Mouse (Mus musculus): Measurements from ENCODE around the gene Gm49387.

Gm49387 gene

DNA sequence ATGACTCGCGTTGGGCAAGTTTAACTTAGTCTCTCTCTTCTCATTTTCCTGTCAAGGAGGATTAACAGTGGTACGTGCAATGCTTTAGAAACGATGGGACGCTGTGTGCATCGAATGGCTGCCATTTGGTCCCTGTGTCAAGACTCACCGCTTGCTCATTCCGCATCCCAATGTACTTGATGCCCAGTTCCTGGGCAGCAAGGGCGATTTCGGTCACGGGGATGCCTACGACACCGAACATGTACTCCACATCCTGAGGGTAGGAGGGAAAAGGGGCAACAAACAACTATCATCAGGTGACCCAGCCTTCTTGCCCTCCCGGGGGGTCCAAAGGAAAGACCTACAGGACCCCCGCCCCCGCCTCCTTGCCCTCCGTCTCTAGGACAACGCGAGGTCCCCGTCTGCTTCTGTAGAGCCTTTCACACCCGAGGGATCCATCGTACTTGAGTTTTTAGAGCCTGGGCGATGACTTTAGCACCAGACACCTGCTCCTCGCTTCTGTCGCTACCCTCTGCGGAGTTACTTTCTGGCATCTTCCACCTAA lies at the start of gene Gm49387:
Gene Gm49387, minus strand, starts transcription at position 533 of the 544 bp plus-strand sequence.
- no peak for DNase-seq

DNA sequence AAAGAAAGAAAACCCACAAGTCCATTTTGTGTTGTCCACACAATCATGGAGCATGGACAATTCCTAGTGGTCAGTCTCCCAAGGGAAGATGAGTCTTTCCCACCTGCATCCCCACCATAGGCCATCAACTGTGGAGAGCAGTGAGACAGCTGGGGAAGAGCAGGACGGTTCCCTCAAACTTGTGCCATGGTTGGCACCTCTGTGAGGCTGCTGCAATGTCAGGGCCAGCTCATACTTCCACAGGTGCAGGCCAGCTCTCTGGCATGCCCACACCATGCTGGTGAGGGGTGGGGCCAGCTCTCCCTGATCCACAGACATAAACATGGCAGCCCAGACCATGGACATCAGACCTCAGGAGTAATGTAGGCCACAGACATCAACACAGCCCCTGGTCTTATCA lies 45.6 kb upstream of the Gm49387 start:
- DNase-seq = no peak

DNA sequence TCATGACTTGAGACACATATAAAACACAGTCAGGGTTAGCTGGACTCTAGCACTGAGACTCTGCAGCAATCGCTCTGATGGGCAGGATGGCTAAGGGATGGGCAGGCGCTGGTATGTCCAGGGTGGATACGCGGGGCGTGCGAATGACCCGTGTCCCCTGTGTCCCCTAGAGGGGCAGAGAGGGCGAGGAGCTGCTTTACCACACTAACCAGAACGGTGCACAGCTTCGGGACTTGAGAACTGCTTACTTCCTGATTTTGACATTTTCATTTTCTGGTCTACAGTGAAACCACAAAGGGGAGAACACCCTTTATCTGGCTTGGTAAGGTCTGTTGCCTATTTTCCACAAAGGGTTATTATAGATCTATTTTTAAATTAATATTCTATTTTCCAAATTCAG lies 45.0 kb upstream of the Gm49387 start:
- DNase-seq = no peak

DNA sequence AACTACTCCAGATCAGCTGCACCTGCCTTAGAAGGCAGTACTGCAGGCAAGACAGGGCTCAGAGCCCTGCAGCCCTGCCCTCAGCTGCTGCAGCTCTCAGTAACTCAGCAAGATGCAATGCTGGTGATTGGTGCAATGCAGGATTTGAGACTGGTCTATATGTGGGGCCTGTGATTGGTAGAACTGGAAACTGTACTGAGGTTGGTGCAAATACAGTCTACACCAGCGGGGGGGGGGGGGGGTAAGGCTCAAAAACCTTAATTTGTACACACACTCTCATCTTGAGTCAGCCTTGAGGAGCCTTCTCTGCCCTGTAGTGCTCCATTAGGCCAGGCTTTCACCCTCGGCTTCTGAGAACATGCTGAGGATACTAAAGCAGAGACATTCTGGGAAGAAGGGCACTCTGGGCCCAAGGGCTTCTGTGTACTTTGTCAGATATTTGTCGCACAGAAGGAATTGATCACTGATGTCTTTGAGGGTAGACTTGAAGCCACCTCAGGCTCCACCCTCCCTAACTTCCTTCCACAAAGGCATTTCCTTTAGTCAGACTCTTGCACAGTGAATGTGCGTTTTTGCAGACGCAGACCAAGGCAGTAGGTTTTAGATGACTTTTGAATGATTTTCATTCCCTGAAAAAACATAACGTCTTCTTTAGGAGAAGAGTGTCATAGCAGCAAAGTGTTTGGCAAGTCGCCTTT lies 43.8 kb upstream of the Gm49387 start:
- no peak for DNase-seq

DNA sequence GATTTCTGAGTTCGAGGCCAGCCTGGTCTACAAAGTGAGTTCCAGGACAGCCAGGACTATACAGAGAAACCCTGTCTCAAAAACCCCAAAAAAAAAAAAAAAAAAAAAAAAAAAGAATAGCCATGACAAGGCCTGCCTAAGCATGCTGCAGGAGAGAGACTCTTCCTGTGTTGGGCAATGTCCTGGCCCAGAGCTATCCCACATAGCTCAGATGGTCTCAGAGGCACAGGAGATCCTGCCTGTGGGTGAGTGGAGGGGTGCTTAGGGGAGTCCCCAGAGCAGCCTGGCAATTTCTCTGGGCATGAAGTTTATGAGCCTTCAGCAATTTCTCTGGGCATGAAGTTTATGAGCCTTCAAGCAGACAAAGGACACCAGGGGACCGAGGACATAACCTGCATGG lies 42.9 kb upstream of the Gm49387 start:
- no peak for DNase-seq

DNA sequence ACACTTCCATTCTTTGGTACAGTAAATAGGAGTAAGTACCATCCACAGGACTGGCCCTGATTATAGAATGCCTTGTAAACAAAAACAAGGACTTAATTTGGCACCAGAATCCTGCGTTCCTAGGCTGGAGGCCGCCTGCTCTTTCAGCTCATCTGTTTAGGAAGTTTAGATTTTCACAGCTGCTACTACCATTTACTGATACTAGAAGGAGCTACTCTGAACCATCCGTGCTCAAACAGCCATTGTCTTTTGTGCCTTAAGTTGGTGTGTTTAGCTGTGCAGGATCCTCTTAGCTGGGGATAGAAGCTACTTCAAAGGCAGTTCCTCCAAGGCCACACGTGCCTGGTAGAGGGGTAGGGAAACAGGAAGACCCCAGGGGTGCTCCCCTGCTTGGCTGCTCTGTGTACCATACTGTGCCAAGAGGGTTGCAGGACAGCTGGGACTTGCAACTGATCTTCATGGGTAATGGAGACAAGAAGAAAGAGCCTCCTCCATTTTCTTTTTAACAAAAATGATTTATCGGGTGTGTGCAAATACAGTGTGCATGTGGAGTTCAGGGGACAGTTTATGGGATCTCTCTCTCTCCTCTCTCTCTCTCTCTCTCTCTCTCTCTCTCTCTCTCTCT lies 41.4 kb upstream of the Gm49387 start:
- no peak for DNase-seq

DNA sequence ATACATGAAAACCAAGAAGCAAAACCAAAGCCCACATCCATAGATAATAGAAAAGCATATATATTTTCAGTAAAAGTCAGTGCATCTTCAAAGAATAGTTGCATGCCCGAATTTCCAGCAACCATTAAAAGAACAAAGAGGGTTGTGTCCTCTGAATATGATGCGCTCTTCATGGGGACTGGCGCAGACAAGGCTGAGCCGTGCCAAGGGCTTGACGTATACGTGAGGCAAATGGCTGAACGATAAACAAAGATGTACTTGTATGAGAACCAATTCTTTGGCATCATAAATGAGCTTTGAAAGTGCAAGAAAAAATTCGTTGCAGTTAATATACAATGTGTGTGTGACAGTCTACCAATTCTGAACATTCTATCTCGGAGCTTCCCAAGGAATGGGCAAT lies 40.6 kb upstream of the Gm49387 start:
- DNase-seq = no peak

DNA sequence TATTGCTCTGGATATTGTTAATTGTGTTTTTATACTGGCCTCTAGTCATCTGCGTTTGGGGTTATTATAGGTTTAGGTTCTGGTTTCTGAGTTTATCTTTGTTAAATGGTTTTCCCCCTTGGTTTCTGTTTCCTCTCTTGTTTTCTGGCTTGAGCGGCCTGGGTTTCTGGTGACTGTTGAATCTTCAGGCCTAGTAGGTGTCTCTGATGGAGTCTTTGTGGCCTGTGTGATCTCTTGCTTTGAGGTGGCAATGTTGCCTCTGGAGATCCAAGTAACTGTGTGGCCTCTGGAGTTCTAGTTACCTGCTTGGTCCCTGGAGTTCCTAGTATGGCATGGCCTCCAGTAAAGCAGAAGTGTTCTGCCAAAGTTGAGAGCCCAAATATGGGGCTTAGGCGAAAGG lies 40.0 kb upstream of the Gm49387 start:
- no peak for DNase-seq

DNA sequence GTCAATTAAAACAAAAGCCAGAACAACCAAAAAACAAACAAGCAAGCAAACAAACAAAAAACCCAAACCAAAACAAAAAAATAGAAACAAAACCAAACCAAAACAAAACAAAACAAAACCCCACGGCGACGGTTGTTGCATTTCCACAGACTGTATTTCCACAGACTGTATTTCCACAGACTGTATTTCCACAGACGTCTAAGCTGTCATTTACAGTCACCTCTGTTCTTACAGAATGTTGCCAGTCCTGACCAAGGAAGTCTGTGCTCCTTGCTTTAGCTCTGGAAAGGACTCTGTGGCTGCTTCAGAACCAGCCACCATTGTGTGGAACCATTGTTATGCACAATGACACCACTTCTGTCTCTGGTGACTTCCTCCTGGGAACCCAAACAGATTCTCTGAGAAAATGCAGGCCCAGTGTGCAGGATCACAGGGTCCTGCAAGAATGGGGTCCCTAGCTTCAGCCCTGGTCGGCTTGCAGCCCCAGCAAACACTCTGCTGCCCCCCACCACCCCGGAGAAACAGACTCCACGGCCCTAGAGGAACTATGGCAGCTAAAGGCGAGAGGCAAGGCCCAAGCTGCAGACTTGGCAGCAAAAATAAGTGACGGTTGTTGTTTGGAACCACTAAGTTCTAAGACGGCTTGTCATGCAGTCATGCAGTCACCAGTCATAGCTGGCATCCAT lies 31.1 kb upstream of the Gm49387 start:
- DNase-seq = no peak

DNA sequence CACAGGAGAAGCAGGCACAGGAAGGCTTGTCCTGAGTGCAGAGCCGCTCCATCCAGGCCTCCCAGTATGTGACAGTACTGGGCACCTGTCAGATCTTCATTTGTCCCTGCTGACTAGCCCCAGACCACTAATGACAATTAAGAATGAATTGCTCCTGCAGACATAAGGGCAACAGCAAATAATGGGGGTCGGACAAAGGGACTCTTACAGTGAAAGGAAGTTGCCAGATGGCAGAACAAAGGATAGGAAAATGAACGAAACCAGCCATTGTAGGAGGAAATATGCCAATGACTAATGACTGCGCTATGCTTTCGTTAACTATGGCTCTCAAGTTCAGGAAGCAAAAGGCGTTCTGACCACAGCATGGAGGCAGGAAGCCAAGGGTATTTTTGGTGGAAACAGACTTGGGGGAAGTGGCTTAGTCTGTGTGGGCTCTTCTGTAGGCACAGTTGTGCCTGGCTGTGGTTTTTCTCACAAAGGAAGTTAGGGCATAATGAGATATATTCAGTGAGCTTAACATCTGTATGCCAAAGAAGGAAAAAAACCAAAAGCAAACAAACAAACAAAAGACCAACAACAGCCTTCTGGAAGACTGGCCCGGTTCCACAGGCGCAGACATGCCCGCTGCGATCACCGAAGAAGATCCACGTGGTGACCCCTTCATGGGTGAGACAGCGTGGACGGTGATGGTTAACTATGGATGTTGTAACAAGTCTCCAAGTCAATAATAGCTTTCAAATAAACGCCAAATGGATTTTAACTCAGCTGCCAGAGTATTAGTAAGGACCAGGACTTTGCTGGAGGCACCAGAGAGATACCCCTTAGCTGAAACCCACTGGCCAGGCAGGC lies 29.2 kb upstream of the Gm49387 start:
- DNase-seq = no peak

DNA sequence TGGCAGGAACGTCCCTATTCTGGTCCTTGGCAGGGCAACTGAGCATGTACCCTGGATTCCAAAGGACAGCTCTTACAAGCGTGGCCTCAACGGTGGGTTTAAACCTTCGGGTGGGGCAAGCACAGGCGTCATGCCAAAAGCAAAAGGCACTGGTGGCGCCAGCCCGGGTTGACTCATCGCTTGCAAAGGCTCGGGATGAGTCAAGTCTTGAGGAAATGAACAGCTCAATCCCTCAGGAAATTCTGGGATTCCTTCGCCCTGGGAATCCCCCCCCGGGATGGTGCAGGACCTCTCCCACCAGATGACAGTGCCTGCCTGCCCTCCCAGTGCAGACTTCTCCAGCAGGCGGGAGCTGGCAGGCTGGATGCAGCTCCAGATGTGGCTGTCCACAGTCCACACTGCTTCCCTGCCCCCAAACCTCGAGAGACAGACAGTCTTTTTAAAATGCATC lies 28.5 kb upstream of the Gm49387 start:
- peak; percentile 50 for DNase-seq

DNA sequence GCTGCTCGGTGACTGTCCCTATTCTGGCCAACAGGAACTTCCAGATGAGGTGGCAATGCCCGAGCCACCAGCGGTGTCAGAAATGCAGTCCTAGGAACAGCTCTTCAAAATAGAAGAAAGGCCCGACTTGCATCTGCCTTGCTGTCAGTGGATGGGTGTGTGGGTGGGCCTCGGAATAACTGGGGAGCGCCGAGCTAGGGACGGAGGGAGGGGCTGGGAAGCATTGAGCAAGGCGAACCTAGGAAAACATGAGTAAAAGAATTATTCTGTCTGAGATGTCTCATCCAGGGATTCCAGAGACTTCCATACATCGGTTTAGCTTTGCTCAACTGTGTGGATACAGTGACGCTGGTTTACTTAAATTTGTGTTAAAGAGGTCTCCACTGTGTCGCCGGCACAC lies 27.6 kb upstream of the Gm49387 start:
- DNase-seq = no peak

DNA sequence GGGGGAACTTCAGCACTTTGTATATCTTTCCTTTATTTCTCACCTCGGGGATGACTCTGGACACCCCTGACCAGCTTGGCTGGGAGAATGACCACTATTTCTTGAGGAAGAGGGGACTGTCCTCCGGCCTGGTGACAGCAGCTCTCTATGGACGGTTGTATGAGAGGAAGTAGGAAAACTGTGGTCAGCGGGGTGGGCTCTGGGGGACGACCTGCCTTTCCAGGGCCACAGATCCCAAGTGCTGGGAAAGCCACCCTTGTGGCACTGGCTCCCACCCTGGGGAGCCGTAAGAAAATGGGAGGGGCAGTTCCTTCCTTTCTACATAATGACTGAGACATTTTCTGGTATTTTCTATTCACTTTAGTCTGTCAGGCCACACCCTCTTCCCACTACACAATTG lies 27.1 kb upstream of the Gm49387 start:
- no peak for DNase-seq

DNA sequence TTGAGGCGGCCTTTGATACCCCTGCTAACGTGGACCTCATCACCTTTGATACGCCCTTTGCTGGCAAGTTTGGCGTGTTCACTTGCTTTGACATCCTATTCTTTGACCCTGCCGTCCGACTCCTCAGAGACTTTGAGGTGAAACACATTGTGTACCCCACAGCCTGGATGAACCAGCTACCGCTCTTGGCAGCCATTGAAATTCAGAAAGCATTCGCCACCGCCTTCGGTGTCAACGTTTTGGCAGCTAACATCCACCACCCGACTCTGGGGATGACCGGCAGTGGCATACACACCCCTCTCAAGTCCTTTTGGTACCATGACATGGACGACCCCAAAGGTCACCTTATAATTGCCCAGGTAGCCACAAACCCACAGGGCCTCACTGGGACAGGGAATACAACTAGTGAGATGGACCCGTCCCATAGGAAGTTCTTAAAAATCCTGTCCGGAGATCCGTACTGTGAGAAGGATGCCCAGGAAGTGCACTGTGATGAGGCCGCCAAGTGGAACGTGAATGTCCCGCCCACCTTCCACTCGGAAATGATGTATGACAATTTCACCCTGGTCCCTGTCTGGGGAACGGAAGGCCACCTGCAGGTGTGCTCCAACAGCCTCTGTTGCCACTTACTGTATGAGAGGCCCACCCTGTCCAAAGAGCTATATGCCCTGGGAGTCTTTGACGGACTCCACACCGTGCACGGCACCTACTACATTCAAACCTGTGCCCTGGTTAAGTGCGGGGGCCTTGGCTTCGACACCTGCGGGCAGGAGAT lies 26.4 kb upstream of the Gm49387 start:
- DNase-seq = no peak

DNA sequence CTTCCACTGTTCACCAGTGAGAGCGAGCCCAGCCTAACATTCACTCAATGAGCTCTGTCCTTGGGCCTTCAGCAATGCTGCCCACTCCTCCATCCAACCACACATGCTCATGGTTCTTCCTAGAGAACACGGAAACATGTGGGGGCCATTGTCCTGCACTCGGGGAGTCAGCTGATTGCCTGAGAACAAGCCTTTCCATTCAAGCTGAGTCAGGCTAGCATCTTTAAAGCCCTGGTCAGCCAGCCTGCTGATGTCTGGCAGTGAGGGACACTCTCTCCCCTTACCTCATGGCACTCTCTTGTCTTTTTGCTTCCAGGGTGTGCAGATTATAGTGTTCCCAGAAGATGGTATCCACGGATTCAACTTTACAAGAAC lies 24.9 kb upstream of the Gm49387 start:
- DNase-seq = no peak

DNA sequence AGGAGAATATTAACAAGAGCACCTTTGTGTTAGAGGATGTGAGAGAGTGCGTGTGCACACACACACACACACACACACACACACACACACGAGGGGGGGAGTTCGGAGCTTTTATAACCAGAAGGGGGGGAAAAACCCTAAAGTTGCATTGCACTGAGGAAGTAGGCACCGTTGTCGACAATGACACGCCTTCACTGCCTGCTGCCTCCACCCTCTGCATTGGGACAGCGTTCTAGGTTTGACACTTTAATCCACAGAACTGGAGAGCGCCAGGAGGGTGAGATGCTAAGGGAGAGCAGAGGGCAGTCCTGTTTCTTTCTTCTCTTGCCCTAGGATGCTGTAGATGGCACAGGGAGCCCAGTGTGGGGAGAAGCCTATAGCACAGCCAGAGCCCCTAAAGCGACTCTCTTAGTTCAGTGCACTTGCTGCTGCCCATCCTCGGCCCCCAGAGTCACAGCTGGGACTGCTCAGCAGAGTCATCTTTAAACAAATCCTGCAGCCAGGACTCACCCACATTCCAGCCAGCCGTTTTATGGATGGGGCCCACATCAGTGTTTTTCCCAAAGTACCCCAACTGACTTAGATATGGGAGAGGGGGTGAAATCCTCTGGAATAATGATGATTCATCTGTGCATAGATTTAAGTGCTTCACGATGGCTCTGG lies 24.4 kb upstream of the Gm49387 start:
- DNase-seq = no peak

DNA sequence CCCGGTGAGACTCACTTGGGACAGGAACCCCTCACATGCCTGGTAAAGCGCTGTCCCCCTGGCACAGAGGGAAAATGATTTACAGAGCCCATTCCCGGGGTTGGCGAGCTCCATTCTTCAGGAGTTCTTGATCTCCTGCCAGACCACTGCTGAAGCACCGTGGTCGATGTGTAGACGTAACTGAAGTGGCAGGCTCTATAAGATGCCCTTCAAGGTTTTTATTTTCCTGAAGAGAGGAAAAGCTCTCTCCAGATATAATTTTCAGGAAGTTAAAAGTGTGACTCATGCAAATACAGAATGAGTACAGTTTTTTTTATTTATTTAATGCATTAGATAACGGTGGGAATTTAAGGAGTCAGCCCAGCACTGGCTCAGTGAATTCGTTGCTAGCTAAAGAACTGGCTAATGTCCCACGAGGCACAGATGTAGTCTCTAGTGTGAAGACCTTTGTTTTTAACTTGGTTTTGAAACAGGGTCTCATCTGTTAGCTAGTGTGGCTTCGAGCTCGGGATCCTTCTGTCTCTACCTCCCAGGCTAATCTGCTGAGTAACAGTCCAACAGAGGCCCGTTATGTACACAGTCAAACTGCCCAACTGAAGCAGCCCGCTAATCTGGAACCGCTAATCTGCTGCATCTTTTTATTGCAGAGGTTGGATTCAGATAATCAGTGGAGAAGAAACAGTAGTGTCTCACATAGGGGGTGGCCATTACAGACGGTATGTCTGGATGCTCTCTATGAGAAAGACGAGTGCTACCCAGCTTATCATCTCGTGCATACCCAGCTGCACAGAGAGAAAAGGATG lies 23.6 kb upstream of the Gm49387 start:
- DNase-seq = no peak

DNA sequence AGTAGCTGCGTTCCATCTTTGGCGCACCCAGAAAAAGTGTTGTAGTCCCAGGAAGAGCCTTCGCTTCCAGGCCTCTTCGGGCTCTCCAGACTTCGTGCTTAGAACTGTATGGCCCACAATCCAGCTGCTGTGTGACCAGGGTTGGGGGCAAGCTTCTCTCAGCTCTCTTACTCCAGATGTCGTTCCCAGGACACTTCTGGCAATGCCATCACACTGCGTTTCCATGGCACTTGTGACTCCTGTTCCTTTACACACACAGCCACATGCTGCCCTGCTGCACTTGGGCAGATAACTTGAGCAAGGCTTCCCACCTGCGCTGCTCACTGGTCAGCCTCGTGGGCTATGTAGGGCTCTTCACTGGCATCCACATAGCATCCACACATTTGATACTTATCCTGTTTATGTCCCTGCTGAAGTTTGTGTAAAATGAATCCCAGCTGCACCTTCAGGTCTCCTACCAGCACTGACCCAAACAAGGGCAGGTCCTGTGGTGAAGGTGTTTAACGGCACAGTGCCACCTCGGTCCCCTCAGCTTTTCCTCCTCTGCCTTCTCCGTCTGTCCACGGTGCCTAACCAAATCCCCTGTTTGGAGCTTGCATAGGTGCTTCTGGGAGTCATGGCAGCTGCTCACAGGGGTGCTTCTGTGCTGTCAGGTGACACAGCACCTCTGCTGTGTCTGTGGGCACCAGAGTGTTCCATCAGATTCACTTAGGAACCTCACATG lies 22.9 kb upstream of the Gm49387 start:
- DNase-seq = no peak

DNA sequence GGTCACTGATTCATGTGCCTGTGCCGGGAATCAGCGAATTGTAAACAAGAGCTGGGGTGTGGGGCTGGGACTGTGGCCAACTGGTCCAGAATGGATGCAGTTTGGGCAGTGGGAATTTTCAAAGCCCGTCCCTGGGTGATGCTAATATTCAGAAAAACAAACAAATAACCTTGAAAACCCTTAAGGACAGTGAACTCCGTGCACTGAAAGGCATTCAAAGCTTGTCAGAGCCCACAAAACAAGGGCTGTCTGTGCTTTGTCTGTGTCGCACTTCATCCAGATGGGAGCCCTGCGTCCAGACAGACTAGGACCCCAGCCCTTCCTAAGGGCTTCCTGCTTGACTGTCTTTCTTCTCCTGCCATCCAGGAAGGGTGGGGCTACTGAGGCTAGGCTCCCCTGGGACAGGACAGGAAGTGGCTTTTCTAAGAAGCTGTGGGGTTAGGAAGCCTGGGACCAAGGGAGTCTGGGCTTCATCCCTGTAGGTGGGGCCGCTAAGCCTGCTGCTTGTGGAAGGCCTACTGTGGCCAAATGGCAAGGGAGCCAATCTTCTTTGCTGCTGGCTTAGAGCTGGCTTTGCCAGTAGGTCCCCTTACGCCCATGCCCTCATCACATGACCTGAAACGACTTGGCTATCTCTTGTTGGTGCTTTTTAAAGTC lies 22.0 kb upstream of the Gm49387 start:
- no peak for DNase-seq
